Mouse (Mus musculus) G1E-ER4 (cell line): ENCODE results near the gene 4632433K11Rik. TPM values are rescaled to one million over a fixed set of nuclear protein-coding genes. Genes with fewer than 3 reads are reported as not detected.

Experiments
- GATA1 ChIP-seq: IDR thresholded peaks from one replicate; pipeline ENCODE4 v1.8.0; 2012; ENCODE audit warnings: low read length, inconsistent platforms
- polyA plus RNA-seq: library from polyadenylated mRNA; stranded (reverse); fragments of >175 nt; gene quantifications from 2 replicates; pipeline ENCODE4 v1.2.3, GENCODE M21; 2012

Gene 4632433K11Rik
- not detected in 2 replicates for polyA plus RNA-seq

DNA sequence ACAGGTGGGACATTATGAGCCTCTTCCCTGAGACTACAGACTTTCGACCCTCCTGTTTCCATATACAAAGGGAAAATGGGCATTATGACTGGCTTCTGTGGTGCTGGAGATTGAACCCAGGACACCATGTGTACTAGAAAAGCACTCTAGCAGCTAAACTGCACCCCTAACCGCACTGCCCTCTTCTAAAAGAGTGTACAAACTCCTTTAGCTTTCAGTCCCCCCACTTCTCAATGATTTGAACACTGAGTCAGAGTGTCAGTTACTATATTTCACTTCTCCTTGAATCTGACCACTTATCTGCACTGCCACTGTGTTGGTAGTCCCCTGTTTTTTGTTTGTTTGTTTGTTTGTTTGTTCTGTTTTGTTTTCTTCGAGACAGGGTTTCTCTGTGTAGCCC is at the start of gene 4632433K11Rik:
4632433K11Rik (plus strand) TSS at position 301 of the 400 bp plus-strand sequence.
- no peak for TF ChIP-seq GATA1

DNA sequence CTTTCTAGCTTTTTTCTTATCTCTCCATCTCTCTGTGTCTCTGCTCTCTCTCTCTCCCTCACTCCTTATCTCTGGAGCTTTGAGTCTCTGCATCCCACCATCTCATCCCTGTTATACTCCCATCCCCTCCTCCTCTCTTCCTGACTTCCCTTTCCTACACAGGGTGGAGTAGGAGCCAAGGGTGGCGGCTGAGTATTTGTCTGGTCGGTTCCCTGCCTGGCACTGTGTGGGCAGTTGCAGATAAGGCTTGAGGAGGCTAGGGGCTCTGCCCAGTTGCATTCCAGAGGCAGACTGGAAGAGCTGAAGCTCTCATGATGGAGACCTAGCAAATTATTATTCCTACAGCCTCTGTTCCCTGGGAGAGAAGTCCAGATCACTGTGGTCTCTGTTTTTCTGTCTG is 45.7 kb upstream of the 4632433K11Rik start:
- TF ChIP-seq GATA1 = no peak

DNA sequence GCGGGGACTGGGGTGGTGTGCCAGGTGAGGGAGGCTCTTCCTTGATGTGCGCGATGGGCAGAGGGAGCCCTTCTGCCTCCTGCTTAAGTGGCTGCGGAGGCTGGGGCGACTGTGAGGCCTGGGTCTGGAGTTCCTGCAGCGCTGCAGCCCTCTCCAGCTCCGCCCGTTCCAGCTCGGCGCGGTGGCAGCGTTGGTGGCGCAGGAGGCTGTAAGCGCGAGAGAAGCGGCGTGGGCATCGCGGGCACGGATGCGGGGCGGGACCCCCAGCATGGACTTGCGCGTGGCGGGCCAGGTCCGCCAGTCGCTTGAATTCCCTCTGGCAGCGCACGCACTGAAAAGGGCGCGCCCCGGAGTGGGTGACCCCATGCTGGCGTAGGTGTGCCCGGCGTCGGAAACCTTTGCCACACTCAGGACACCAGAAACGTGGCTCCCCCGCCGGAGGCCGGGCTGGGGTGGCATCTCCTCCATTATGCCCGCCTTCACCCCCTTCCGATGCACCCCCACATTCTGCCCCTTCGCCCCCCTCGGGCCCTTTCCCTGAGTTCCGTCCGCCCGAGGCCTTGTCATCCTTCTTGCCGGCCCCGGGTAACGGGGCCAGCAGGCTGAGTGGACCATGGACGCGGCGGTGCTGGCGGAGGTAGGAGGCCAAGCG is 40.4 kb upstream of the 4632433K11Rik start:
- TF ChIP-seq GATA1 = no peak

GRCm38 (mm10) chr7:4993999-4994788 is 39.7 kb upstream of the 4632433K11Rik start:
- no peak for TF ChIP-seq GATA1

DNA sequence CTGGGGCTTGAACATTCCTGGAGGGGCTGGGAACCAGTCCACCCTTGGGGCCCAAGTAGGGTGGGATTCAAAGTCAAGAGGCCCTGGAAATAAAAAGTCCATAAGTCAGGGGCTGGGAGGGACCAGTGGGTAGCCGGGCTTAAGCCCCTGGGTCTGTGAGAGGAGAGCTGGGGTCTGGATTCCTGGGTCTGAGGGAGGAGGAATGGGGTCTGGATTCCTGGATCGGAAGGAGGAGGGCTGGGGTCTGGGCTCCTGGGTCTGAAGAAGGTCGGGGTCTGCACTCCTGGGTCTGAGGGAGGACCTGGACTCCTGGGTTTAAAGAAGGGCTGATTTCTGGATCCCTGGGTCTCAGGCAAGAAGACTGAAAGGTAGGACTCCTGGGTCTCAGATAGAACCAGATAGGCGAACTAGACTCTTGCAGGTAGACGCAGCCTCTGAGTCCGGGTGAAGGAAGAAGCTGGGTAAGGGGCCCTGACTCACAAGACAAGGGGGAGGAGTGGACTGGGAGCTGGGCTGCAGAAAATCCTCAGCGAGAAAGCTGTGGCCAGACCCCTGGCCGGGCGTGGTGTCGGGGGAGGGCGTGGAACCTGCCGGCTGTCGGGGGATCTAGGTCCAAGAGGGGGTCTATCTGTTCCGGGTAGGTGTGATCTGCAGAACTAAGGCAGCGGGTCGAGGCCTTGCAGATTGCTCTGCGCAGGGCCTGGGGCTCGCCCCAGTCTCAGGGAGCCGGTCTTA is 38.5 kb upstream of the 4632433K11Rik start:
- TF ChIP-seq GATA1 = no peak

GRCm38 (mm10) chr7:4996003-4996895 is 37.7 kb upstream of the 4632433K11Rik start, which contains the start of gene Zfp579:
Gene Zfp579 (minus strand): TSS chr7:4996158.
- TF ChIP-seq GATA1 = no peak

DNA sequence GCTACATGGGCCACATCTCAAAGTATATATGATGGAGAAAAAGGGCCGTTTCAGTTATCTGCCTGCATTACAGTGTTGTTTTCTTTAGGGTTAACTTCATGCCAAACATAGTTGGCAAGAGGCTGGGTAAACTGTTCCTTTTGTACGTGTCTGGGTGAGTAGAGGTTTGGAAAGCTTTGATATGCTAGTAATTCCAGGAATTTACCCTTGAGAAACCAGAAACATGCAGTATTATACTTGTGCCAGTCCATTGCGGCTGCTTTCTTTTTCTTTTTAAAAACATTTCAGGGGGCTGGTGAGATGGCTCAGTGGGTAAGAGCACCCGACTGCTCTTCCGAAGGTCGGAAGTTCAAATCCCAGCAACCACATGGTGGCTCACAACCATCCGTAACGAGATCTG is 37.0 kb upstream of the 4632433K11Rik start:
- TF ChIP-seq GATA1 = no peak

GRCm38 (mm10) chr7:4999876-5000275 is 34.0 kb upstream of the 4632433K11Rik start:
- TF ChIP-seq GATA1 = no peak

DNA sequence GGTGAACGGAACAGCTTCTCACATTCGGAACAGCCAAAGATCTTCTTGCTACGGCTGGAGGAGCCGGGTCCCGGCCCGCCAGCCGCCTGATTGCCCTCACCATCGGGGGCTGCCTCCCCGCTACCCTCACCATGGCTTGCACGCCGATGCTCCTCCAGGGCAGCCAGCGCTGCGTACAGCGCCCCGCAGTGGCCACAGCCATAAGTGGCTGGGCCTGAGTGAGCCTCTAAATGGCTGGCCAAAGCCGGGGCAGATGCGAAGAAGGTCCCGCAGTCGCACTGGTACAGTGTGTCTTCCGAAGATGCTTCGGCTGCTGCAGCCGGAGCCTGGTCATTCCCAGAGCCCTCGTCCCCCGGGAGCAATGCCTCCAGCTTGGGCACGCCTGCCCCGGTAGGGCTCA is 25.7 kb upstream of the 4632433K11Rik start:
- no peak for TF ChIP-seq GATA1

- TF ChIP-seq GATA1 = no peak
Observed at GRCm38 (mm10) chr7:5012681-5013513, 21.0 kb upstream of the 4632433K11Rik start.

DNA sequence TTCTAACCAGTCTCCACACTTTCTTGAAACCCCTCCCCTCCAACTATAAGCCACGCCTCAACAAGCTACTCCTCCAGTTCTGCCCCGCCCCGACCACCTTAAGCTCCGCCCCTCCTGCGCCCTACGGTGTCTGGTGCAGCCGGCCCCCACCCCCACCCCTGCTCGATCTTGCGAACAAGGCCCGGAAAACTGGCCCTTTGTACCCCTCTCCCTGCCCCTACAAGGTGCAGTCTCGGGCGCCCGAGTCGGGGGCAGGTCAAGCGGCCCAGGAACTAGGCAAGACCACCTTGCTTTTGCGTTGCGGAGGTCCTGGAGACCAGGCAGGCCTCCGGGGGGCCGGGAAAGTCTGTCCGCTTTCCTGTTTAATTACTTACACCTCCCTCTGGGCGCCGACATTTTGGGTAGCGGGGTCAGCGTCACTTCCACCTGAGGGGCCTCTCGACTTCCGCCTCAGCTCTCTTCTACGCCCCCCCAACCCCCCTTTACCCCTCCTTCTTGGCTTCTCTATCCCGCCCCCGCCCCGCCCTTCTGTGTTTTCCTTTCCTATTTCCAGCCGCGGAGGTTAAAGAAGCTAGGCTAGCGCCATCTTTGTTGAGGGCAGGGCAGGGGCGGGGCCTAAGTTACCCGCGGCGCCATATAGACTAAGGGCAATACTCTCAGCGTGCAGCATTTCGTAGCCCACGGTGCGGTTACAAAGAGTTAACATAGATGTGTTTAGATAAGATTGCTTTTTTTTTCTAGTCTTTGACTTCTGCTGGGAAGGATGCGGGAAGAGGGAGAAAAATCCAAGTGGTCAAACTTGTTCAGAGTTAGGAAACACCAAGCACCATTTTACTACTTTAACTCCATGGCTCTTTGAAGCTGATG is 19.4 kb upstream of the 4632433K11Rik start, which contains the start of the genes Zfp524 and Fiz1:
Zfp524 (plus strand) TSS at position 165 of the 867 bp plus-strand sequence.
Fiz1 (minus strand) TSS at position 447 of the 867 bp plus-strand sequence.
- no peak for TF ChIP-seq GATA1

DNA sequence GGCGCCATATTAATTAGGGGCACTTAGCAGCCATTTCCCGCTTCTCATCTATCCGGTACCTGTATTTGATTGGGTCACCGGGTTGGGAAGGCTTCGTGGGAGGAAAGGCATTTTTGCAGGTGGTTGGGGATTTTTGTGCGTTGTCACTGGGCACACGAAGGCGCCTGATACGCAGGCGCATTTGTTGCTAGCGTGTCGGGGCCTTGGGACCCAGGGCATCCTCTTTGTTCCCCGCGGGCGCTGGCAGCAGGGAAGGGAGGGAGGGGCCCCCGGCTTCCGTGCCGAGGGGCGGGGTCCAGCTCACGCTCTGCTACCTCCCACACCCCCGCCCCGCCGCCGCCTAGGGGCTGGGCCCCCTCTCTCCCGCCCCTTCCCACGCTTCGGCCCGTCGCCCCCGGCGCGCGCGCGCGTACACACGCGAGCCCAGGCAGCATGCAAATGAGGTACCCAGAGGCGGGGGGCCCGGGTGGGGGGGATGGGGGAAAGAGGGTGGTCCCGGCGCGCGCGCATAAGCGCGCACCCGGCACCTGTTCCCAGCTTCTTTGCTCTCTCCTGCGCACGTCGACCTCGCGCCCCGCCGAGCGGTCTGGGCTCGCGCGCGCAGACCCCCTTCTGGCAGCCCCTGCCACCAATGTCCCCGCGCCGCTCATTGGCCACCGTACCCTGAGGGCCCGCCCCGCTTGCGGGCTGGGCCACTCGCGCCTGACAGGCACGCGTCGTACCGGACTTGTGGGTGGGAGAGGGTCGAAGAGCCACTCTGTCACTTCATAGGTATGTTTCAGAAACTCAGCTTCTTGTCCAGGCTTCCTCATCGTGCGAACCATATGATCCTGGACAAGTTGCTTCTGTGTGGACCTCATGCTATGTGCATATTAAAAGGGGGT is 18.6 kb upstream of the 4632433K11Rik start, which contains the start of gene Gm44973:
Gm44973 (plus strand) TSS at position 379 of the 884 bp plus-strand sequence.
- no peak for TF ChIP-seq GATA1
